Mouse (Mus musculus) limb, embryonic 11.5 days (tissue): ENCODE measurements around the gene Ice2. TPM values are rescaled to one million over a fixed set of nuclear protein-coding genes. Genes with fewer than 3 reads are reported as not detected.

Experiments used
- ATAC-seq: fragments of 200-750 bp; cut with Nextera tagmentation; 2 replicates; pipeline ENCODE4 v1.8.0; 2017; ENCODE audit warnings: low read depth; ENCODE audit not compliant: insufficient number of reproducible peaks, low FRiP score, low TSS enrichment
- DNase-seq: peaks from one replicate; pipeline ENCODE4 v3.0.0-alpha.2; 2015; ENCODE audit warnings: low spot score
- H3K27ac ChIP-seq: fragments of 300-500 bp; sonication (generic); replicated peaks from 2 replicates; pipeline ENCODE4 v1.5.1; 2014; ENCODE audit warnings: low read depth, mild to moderate bottlenecking, low read length
- H3K27me3 ChIP-seq: fragments of 300-500 bp; sonication (generic); 2 replicates; pipeline ENCODE4 v1.6.1; 2014; ENCODE audit warnings: mild to moderate bottlenecking, low read length, mixed read lengths; ENCODE audit not compliant: control insufficient read depth, insufficient read depth
- H3K36me3 ChIP-seq: fragments of 300-500 bp; sonication (generic); 2 replicates; pipeline ENCODE4 v1.6.1; 2014; ENCODE audit warnings: mild to moderate bottlenecking, low read length, moderate library complexity, mixed read lengths; ENCODE audit not compliant: control insufficient read depth, insufficient read depth
- H3K4me1 ChIP-seq: fragments of 300-500 bp; sonication (generic); 2 replicates; pipeline ENCODE4 v1.6.1; 2014; ENCODE audit warnings: low read length, mixed read lengths; ENCODE audit not compliant: control insufficient read depth, insufficient read depth
- H3K4me2 ChIP-seq: fragments of 300-500 bp; sonication (generic); 2 replicates; pipeline ENCODE4 v1.6.1; 2014; ENCODE audit warnings: low read depth, mild to moderate bottlenecking, moderate library complexity; ENCODE audit not compliant: severe bottlenecking
- H3K4me3 ChIP-seq: fragments of 300-500 bp; sonication (generic); 2 replicates; pipeline ENCODE4 v1.5.1; 2014; ENCODE audit warnings: low read depth, low read length
- H3K9ac ChIP-seq: fragments of 300-500 bp; sonication (generic); 2 replicates; pipeline ENCODE4 v1.6.1; 2014; ENCODE audit warnings: mild to moderate bottlenecking, low read length
- H3K9me3 ChIP-seq: fragments of 300-500 bp; sonication (generic); 2 replicates; pipeline ENCODE4 v1.6.1; 2016; ENCODE audit warnings: low read length; ENCODE audit not compliant: control insufficient read depth
- WGBS: fragments of 180-500 bp; shearing (Covaris S2); extraction: QIAGEN DNeasy Blood & Tissue Kit; methylation state at CpG from one replicate; pipeline ENCODE4 v1.1.7; 2014; 5-methylcytosine and 5-hydroxymethylcytosine counted together
- polyA plus RNA-seq: library from polyadenylated mRNA; unstranded; fragments of >200 nt; fragmentation: Nextera tagmentation; extraction: Ambion mirVana; gene quantifications from 2 replicates; pipeline ENCODE4 v1.2.1, GENCODE M21; 2014

Ice2 gene
- polyA plus RNA-seq, result 26.3 and 29.4 TPM in 2 replicates

- H3K27me3 ChIP-seq, result no peaks in the 10 kb centered on the region
- peak within 1 kb of the TSS; percentile 79 for H3K27ac ChIP-seq
- H3K9ac ChIP-seq, result peak within 1 kb of the TSS; percentile 93
- ATAC-seq (peak; percentile 88), DNase-seq (peak; percentile 88)
- H3K4me2 ChIP-seq, result peak within 1 kb of the TSS; percentile 59
- H3K4me1 ChIP-seq, result 0 out of 2 replicates have a peak, but pooled peaks cover 3% of the 10 kb centered on the region
- H3K36me3 ChIP-seq, result no peaks in the 10 kb centered on the region
- no peaks in the 10 kb centered on the region for H3K9me3 ChIP-seq
- WGBS, result under 1% methylated on average over 53 of the region's 53 CpGs
- H3K4me3 ChIP-seq, result peak within 1 kb of the TSS; percentile 57
These were observed at the start of gene Ice2 for GRCm38 (mm10) chr9:69397760-69398452. TSS of gene Ice2 (plus strand) at chr9:69397906.

GRCm38 (mm10) chr9:69349537-69349936 is 48.2 kb upstream of the Ice2 start:
- Histone ChIP-seq H3K27ac (no peak overlapping the region), H3K27me3 (peaks cover 26% of the 10 kb centered on the region), H3K4me1 (0 out of 2 replicates have a peak, but pooled peaks cover 5% of the 10 kb centered on the region), H3K9ac (no peak overlapping the region), H3K4me3 (no peak overlapping the region), H3K36me3 (no peaks in the 10 kb centered on the region), H3K9me3 (no peaks in the 10 kb centered on the region), H3K4me2 (no peak overlapping the region)
- WGBS, result 86% methylated on average over 2 of the region's 2 CpGs
- no peak for ATAC-seq
- DNase-seq, result no peak

- 83% methylated on average over 6 of the region's 6 CpGs for WGBS
- Histone ChIP-seq H3K4me1 (no peaks in the 10 kb centered on the region), H3K4me2 (no peak overlapping the region), H3K36me3 (no peaks in the 10 kb centered on the region), H3K27me3 (peaks cover 14% of the 10 kb centered on the region), H3K9me3 (no peaks in the 10 kb centered on the region), H3K27ac (no peak overlapping the region), H3K9ac (no peak overlapping the region), H3K4me3 (no peak overlapping the region)
- no peak for DNase-seq
- no peak for ATAC-seq
These were observed 43.5 kb upstream of the Ice2 start for GRCm38 (mm10) chr9:69354228-69354627.

GRCm38 (mm10) chr9:69357834-69358233 is 39.9 kb upstream of the Ice2 start:
- peaks cover 2% of the 10 kb centered on the region; the same call in 1 of the 2 replicates for H3K27me3 ChIP-seq
- WGBS, result 40% methylated on average over 3 of the region's 3 CpGs

GRCm38 (mm10) chr9:69358797-69359196 is 38.9 kb upstream of the Ice2 start:
- Histone ChIP-seq H3K9ac (no peak overlapping the region), H3K4me3 (no peak overlapping the region), H3K27ac (no peak overlapping the region), H3K36me3 (no peaks in the 10 kb centered on the region), H3K27me3 (0 out of 2 replicates have a peak, but pooled peaks cover 2% of the 10 kb centered on the region), H3K4me2 (no peak overlapping the region), H3K4me1 (no peaks in the 10 kb centered on the region), H3K9me3 (no peaks in the 10 kb centered on the region)
- ATAC-seq, result no peak
- DNase-seq, result no peak
- 73% methylated on average over 6 of the region's 6 CpGs for WGBS

More at GRCm38 (mm10) chr9:69357834-69358233, 39.9 kb upstream of the Ice2 start:
- H3K4me2 ChIP-seq, result no peak overlapping the region
- no peaks in the 10 kb centered on the region for H3K9me3 ChIP-seq
- no peak overlapping the region for H3K9ac ChIP-seq
- H3K27ac ChIP-seq, result no peak overlapping the region
- ATAC-seq (no peak), DNase-seq (peak; percentile 77)
- H3K4me3 ChIP-seq, result no peak overlapping the region
- no peaks in the 10 kb centered on the region for H3K4me1 ChIP-seq
- no peaks in the 10 kb centered on the region for H3K36me3 ChIP-seq

GRCm38 (mm10) chr9:69361951-69362445 is 35.7 kb upstream of the Ice2 start:
- ATAC-seq, result no peak

GRCm38 (mm10) chr9:69362766-69363165 is 34.9 kb upstream of the Ice2 start:
- WGBS, result 25% methylated on average over 4 of the region's 4 CpGs
- DNase-seq (no peak), ATAC-seq (no peak)
- Histone ChIP-seq H3K4me3 (no peak overlapping the region), H3K27ac (no peak overlapping the region), H3K9me3 (no peaks in the 10 kb centered on the region), H3K36me3 (no peaks in the 10 kb centered on the region), H3K4me1 (no peaks in the 10 kb centered on the region), H3K4me2 (no peak overlapping the region), H3K9ac (no peak overlapping the region), H3K27me3 (no peaks in the 10 kb centered on the region)

More at GRCm38 (mm10) chr9:69361951-69362445, 35.7 kb upstream of the Ice2 start:
- DNase-seq, result no peak
- Histone ChIP-seq H3K4me2 (no peak overlapping the region), H3K9me3 (no peaks in the 10 kb centered on the region), H3K4me1 (no peaks in the 10 kb centered on the region), H3K9ac (no peak overlapping the region), H3K27me3 (no peaks in the 10 kb centered on the region), H3K36me3 (no peaks in the 10 kb centered on the region), H3K4me3 (no peak overlapping the region), H3K27ac (no peak overlapping the region)
- 86% methylated on average over 8 of the region's 8 CpGs for WGBS

- no peak for ATAC-seq
- H3K4me3 ChIP-seq, result no peak overlapping the region
- WGBS, result 68% methylated on average over 16 of the region's 16 CpGs
These were observed 33.6 kb upstream of the Ice2 start for GRCm38 (mm10) chr9:69364117-69364516.

More at GRCm38 (mm10) chr9:69364117-69364516, 33.6 kb upstream of the Ice2 start:
- Histone ChIP-seq H3K9ac (no peak overlapping the region), H3K36me3 (no peaks in the 10 kb centered on the region), H3K4me1 (no peaks in the 10 kb centered on the region), H3K4me2 (peak overlapping the region; percentile 7; the same call in 1 of the 2 replicates), H3K9me3 (no peaks in the 10 kb centered on the region), H3K27me3 (no peaks in the 10 kb centered on the region), H3K27ac (no peak overlapping the region)
- DNase-seq, result no peak
